Mouse (Mus musculus) embryo, embryonic 10 days (tissue): ENCODE measurements around the gene Purb.
"Not testable (repeated sequence)": the region's sequence is repeated elsewhere in the genome, so short reads cannot be mapped to it uniquely, and the experiment has no call there.

Experiments
- DNase-seq: peaks from one replicate; pipeline ENCODE4 v3.0.0-alpha.2; 2015; ENCODE audit warnings: low spot score

Purb gene

DNA sequence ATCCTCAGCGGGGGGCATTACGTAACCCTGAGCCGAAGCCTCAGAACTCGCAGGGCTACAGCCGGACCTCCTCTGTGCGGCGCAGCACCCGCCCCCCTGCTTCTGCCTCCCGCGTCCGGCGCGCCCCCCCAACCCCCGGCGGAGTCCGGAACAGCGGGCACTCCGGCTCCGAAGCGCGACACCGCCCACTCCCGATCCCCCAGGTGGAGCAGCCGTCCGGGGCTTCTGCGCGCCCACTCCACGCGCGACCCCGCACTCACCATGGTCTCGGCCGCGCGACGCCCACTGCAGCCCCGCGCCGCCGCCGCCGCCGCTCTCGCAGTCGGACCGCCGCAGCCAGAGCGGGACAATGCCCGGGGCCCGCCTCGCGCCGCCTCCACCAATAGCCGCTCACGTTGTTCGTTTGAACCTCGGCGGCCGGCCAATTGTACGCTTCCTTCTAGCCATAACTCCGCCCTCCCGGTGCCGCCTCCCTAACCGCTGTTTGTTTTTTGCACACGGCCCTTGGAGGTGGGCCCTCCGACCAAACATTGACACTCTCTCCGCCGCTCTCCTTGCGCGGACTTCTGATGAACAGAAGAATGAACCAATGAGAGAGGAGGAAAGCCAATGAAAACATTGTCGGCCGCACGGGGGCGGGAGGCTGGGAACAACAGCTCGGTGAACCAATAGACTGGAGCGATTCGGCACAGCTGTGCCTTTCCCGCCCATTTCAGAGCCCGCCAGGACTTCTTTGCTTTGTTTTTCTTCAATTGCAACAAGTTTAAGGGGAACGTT lies 31.5 kb downstream of the Purb start, which contains the start of gene H2afv:
TSS of gene H2afv (minus strand) at position 367 of the 777 bp plus-strand sequence.
- DNase-seq: peak; percentile 99

DNA sequence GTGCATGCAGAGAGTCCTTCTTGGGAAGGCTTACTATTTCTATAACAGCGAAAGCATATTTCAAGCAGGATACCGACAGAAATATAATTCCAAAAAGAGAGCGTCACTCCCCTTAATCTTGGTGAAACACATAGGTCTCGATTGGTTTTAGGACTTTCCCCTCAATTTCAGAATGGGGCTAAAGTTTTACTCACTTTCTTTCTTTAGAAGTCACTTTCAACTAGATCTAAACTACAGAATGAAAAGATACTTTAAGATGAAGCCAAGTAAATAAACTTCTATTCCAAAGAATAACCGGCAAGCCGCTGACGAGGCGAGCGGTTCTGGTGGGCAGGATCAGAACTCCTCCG lies 32.0 kb downstream of the Purb start:
- no peak for DNase-seq

DNA sequence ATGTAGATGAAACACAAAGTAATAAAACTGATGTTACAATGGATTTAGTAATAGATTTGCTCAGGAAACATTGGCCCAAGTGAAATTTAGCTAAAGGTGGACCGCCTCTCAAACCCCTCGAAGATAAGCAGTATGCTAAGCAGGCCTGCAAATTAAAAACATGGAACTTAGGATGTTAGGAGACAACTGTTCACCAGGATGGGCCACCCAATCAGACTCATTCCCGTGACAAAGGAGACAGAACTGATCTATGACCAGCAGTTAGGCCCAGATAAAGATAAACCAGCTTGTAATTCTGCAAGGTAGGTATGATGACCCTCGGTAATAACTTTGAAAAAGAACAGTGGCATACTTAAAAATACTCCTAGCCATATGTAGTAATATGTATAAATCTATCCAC lies 32.6 kb downstream of the Purb start:
- no peak for DNase-seq

DNA sequence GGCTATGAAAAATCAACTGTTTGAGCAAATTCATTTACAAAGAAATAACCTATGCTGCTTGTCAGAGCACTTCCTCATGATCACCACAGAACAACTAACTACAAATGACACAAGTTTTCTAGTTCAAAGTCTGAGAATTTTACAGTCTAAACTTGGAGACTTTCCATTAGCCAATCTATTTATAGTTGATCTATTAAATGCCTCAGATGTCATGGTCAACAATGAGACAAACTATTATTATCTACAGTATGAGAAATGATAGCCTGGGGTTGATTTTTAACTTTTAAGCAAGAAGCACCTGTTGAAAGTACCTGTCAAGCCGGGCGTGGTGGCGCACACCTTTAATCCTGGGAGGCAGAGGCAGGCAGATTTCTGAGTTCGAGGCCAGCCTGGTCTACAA lies 33.2 kb downstream of the Purb start:
- DNase-seq: no peak

DNA sequence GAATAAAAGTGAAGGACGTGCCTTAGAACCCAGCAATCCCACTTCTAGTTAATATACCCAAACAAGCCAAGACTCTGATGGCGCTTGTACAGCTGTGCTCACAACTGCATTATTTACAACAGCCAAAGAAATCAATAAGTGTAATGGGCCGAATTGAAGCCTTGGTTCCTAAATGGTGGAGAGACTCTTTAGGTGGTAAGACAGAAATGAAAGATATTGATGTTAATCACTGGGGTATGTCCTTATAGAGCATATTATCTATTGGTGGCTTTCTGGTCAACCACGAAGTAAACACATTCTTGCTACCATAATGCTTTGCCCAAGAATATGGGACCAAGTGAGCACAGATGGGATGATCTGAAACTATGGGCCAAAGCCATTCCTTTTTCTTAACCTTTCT lies 35.5 kb downstream of the Purb start:
- no peak for DNase-seq

DNA sequence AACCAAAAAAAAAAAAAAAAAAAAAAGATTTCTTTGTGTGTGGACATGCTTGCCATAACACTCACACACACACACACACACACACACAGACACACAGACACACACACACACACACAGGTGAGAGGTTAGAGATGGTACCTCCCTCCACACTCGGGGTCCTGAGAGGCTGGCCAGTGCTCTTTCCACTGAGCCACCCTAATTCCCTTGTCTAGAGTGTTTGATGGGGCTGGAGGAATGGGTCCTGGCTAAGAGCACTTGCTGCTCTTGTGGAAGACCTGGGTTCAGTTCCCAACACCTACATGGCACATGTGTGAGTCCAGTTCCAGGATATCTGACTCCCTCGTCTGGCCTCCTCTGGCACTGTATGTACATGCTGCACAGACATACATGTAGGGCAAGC lies 38.0 kb downstream of the Purb start:
- DNase-seq: no peak

DNA sequence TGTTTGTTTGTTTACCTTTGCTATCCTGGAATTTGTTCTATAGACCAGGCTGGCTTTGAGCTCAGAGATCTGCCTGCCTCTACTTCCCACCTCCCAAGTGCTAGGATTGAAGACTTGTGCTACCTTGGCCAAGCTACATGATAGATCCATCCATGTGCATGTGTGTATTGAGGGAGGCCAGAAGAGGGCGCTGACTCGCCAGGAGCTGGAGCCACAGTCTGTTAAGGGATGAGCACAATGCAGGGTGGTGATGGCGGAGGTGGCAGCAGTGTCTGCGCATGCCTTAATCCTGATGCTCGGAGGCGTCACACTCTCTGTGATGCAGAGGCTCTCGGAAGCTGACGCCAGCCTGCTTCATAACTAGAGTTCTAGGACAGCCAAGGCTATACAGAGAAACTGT lies 39.3 kb downstream of the Purb start:
- peak; percentile 71 for DNase-seq

DNA sequence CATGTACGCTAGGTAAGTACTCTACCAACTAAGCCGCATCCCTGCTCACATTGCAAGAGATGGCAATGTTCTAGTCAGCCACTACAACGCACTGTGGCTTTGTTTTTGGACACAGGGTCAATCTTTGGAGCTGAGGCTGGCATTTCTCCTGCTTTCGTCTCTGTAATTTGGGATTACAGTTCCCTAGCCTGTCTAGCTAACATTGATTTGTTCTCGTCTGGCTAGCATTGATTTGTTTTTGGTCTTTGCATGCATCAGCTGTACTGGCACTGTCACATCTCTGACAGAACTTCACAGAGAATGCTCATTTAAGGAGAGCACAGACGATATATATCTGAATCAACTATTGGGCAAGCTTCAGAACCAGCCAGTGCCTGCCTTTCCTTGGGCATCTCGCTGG lies 45.5 kb downstream of the Purb start:
- DNase-seq: no peak

DNA sequence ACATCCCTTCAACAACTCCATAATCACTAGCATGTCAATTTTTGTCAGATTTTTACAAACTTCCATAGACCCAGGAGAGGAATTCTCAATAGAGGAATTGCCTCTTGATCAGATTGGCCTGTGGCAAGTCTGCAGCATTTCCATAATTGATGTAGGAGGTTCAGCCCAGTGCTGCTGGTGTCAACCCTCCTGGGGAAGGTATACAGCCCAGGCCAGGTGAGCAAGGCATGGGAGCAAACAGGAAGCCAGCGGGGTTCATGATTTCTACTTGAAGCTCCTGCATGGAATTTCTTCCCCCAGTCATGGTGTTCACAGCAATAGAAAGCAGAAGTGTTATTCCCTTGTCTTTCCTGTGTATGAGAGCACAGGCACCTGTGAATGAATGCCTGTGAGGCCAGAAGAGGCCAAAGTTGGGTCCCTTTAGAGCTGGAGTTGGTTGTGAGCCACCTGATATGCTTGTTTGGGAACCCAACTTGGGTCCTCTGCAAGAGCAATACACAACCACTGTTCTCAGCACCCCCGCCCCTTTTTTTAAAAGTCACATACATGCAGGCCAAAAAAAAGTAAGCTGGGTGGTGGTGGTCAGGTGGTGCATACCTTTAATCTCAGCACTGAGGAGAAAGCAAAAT lies 54.9 kb downstream of the Purb start:
- no peak for DNase-seq

DNA sequence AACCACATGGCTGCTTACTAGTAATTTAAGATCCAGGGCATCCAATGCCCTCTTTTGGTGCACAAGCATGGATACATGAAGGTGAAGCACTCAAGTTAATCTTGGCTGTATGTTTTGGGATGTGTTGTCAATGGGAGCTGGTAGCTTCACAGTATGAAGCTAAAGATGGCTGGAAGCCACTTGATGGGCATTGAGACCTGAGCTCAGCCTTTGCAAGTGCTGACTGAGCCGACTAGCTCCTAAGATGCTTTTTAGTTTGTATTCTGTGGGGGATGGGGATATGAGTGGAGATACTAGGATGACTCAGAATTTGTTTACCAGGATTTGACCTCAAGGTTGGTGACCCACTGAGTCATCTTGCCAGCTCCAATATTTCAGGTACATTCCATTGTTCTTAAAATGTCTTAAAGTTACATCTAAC lies 55.4 kb downstream of the Purb start:
- DNase-seq: peak; percentile 33

DNA sequence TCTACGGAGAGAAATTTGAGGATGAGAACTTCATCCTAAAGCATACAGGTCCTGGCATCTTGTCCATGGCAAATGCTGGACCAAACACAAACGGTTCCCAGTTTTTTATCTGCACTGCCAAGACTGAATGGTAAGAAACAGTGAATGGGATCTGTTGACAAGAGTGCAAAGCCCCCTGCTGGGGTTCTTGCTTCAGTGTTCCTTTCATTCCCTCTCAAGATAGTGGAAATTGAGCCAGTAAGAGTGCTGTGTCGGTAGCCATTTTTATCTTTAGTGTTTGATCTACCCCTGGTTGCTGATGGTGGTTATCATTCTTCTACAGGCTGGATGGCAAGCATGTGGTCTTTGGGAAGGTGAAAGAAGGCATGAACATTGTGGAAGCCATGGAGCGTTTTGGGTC lies 56.6 kb downstream of the Purb start:
- not testable (repeated sequence) for DNase-seq

DNA sequence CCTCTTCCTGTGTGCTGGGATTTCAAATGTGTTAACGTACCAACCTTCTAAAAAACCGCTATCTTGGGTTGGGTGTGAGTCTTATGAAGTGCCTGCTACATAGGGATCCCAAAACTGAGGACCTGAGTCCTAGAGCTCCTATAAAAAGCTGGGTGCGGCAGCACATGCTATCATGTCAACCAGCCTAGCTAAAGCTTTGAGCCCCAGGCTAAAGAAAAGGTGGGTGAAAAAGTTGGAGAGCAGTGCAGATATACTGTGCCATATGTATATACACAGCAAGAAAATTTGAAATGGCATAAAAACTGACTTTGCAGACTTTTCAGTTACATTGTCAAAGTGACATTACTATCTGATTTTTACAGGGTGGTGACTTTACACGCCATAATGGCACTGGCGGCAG lies 57.0 kb downstream of the Purb start:
- no peak for DNase-seq
